ENCODE assay signal across 8 mouse cellular contexts in genomic region chr4:74242176-74242575, GRCm38 (mm10). TPM values are rescaled to one million over a fixed set of nuclear protein-coding genes. Genes with fewer than 3 reads are reported as not detected.
DNase-seq lines count a peak whose midpoint lies in the region; TF ChIP-seq lines count a peak whose summit lies in the region.

Gene Kdm4c (plus strand): TSS chr4:74242497.

- no peak for TF ChIP-seq POLR2A in cerebellum, adult 2 months (IDR thresholded peaks at IDR 0.05; ENCODE audit: borderline replicate concordance, insufficient read depth, low read length)

- 95% methylated on average over 1 of the region's 1 CpGs for WGBS in cerebellum, adult 2 months

- H3K27me3 ChIP-seq in cerebellum, adult 2 months (ENCODE audit: control insufficient read depth, insufficient read depth, low read length), result no peaks in the 10 kb centered on the region

- H3K4me1 ChIP-seq in cerebellum, adult 2 months (ENCODE audit: control insufficient read depth, insufficient read depth, low read length), result no peaks in the 10 kb centered on the region

- no peak within 1 kb of the TSS for H3K4me3 ChIP-seq in cerebellum, adult 2 months (replicated peaks; ENCODE audit: insufficient read depth, low read depth, low read length)

- TF ChIP-seq CTCF in cerebellum, adult 2 months (IDR thresholded peaks at IDR 0.05; ENCODE audit: borderline replicate concordance, insufficient read depth, low read depth, low read length), result no peak

- no peak for DNase-seq in cerebellum, adult 2 months
- no peak for DNase-seq in cerebellum, postnatal 14 days
- no peak for DNase-seq in thymus, postnatal 0 days (ENCODE audit: low spot score)
- no peak for DNase-seq in thymus, postnatal 14 days
- DNase-seq in layer of hippocampus, postnatal 10 days (ENCODE audit: low spot score in 2 of 2), result no peak
- DNase-seq in retina, postnatal 7 days (ENCODE audit: low read depth, low spot score), result peak; percentile 65
- no peak for DNase-seq in spleen, adult 12 weeks (ENCODE audit: low spot score)
- DNase-seq in gastrocnemius, postnatal 25 days, result no peak

- H3K27ac ChIP-seq in cerebellum, adult 2 months (ENCODE audit: insufficient read depth, low read length), result no peak within 1 kb of the TSS

RNA-seq across cellular contexts. Expression of gene Kdm4c, which starts in this region (rescaled TPM):
- polyA plus RNA-seq in cerebellum, adult 2 months (2012; rRNA removed), result 14.0 TPM in 2 replicates
- 16.1 and 17.2 TPM in 2 replicates for polyA plus RNA-seq in thymus, postnatal 0 days (2015; fragmentation: Nextera tagmentation; extraction: Ambion mirVana)
- 10 to 100 TPM; 24.6 to 25.1 TPM for total RNA-seq in layer of hippocampus, postnatal 10 days (2021)
- 1 to 10 TPM; 6.5 to 9.0 TPM for total RNA-seq in gastrocnemius, postnatal 25 days (2021)
